Mouse (Mus musculus) B cell, adult 62 days (primary cell): ENCODE results near the gene Mybpc3. TPM values are rescaled to one million over a fixed set of nuclear protein-coding genes. Genes with fewer than 3 reads are reported as not detected.

Source experiments
- total RNA-seq: library from RNA; stranded (reverse); gene quantifications from 4 replicates; pipeline ENCODE4 v1.2.4, GENCODE M21; 2023

Mybpc3 gene
- 1.5 to 1.9 TPM (median 1.7 TPM) in 4 replicates for total RNA-seq

GRCm38 (mm10) chr2:91117585-91118275 is at the start of gene Mybpc3:
Gene Mybpc3 (plus strand): TSS chr2:91118144.

GRCm38 (mm10) chr2:91070076-91070800 is 47.7 kb upstream of the Mybpc3 start, which contains the start of gene Slc39a13:
Gene Slc39a13 (minus strand): TSS chr2:91070417.

GRCm38 (mm10) chr2:91081775-91082695 is 35.9 kb upstream of the Mybpc3 start, which contains the start of gene Spi1:
Gene Spi1 (plus strand): TSS chr2:91082390.

GRCm38 (mm10) chr2:91183711-91184405 is 65.9 kb downstream of the Mybpc3 start, which contains the start of gene Madd:
Gene Madd (minus strand): TSS chr2:91183837.

Other genes starting within 250 kb of the Mybpc3 start
- 0.45 TPM in 1 of 4 replicates, not detected in the others for gene C1qtnf4, start 232.3 kb upstream of the Mybpc3 start, total RNA-seq
- gene Kbtbd4, start 213.4 kb upstream of the Mybpc3 start, total RNA-seq, result 25.4 to 29.5 TPM (median 27.6 TPM) in 4 replicates
- 126 to 153 TPM (median 135 TPM) in 4 replicates for gene Ndufs3, start 213.3 kb upstream of the Mybpc3 start, total RNA-seq
- 70.0 to 88.9 TPM (median 82.2 TPM) in 4 replicates for gene Celf1, start 177.8 kb upstream of the Mybpc3 start, total RNA-seq
- gene Rapsn, start 82.5 kb upstream of the Mybpc3 start, total RNA-seq, result 0.57 to 0.58 TPM in 2 of 4 replicates, not detected in the others
- gene Psmc3, start 64.1 kb upstream of the Mybpc3 start, total RNA-seq, result 106 to 119 TPM (median 112 TPM) in 4 replicates
- gene Slc39a13, start 47.7 kb upstream of the Mybpc3 start, total RNA-seq, result 20.1 to 27.0 TPM (median 22.7 TPM) in 4 replicates
- 94.6 to 123 TPM (median 103 TPM) in 4 replicates for gene Spi1, start 35.8 kb upstream of the Mybpc3 start, total RNA-seq
- 97.5 to 113 TPM (median 111 TPM) in 4 replicates for gene Madd, start 65.7 kb downstream of the Mybpc3 start, total RNA-seq
- 2.2 to 4.7 TPM (median 2.6 TPM) in 4 replicates for gene Nr1h3, start 84.7 kb downstream of the Mybpc3 start, total RNA-seq
- 3.9 to 5.7 TPM (median 4.4 TPM) in 4 replicates for gene Acp2, start 84.7 kb downstream of the Mybpc3 start, total RNA-seq
- gene Ddb2, start 118.8 kb downstream of the Mybpc3 start, total RNA-seq, result 39.2 to 49.1 TPM (median 43.6 TPM) in 4 replicates
- not detected in 4 replicates for gene Pacsin3, start 137.8 kb downstream of the Mybpc3 start, total RNA-seq
- 151 to 189 TPM (median 166 TPM) in 4 replicates for gene Arfgap2, start 146.8 kb downstream of the Mybpc3 start, total RNA-seq